Mouse (Mus musculus): ENCODE results near the gene Otulin. TPM values are rescaled to one million over a fixed set of nuclear protein-coding genes. Genes with fewer than 3 reads are reported as not detected.

The Otulin gene
- total RNA-seq, 2 experiments from 2014 or later = 22.8 to 28.6 TPM

GRCm38 (mm10) chr15:27497300-27497997 is 133.0 kb downstream of the Otulin start:
- intact Hi-C loops (cut with DNase I) = no loop called here
- DNase-seq (ENCODE audit: extremely low spot score in 1 of 2, low spot score in 2 of 2) = no peak

DNA sequence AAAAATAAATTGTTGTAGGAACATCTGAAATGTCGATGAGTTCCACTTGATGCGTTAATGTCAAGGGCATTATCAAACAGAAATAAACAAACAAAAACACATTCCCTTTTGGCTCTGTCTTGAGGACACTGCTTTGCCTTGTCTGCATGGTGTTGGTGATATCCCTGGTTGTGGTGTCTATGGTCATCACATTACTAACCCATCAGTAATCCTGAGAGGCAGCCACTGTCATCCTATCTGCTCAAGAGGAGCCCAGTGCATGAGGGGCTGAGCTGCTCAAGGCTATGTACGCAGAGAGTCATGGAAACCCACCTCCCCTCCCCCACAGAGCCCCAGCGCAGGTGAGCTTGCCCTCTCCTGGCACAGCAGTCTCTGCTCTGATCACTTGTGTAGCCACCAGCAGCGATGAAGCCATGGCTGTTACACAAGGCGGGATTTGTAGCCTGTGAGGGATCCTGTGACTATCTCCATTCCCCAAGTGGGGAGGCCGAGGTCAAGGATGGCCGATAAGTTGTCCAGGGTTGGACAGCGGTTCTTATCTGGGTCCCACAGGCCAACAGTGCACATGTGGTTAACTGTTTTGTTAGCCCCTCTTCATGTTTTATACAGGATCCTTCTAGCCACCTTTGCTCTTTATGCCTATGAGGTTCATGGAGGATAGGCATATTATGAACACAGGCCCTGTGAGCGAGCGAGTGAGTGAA is 133.7 kb downstream of the Otulin start:
- no peak for DNase-seq (ENCODE audit: extremely low spot score in 1 of 2, low spot score in 2 of 2)

DNA sequence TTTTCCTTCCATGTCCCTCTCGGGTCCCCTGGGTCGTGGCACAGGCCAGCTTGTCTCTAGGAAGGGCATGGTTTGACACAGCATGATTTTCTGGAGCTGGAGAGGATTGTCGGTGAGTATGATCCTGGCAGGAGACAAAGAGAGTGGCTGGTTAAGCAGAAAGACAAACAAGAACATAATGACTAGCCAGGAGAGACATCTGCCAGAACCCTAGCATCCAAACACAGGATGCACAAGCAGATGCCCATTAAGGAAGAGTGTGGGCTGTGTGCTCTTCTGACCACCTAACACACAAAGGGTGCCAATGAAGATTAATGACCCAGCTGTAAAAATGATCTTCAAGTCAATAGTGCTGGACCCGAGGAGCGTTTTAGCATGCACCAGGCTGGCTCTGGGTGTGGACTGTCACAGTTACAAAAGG is 134.5 kb downstream of the Otulin start:
- no peak for DNase-seq (ENCODE audit: extremely low spot score in 1 of 2, low spot score in 2 of 2)

More for the DNA sequence above, 133.7 kb downstream of the Otulin start:
- intact Hi-C loops (cut with DNase I) = no loop called here

DNA sequence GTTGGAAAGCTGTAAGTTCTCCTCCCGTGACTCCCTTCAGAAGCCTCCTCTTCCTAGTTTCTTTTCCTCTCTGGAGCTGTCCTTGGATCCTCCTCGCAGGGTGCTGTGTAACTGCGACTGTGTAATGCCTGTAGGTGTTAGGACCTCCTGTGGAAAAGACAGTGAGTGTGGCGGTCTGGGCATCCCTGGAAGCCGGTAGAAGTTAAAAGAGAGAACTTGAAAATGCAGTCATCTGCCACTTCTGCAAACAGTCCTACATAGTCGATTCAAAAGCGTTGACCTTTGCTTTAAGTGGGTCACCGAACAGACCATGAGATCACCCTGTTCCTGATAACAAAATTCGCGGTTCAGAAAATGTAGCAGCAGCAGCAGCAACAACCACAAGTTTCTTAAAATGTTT is 137.0 kb downstream of the Otulin start:
- intact Hi-C loops (cut with DNase I) = no loop called here
- no peak for DNase-seq (ENCODE audit: extremely low spot score in 1 of 2, low spot score in 2 of 2)

More for the DNA sequence above, 134.5 kb downstream of the Otulin start:
- intact Hi-C loops (cut with DNase I) = no loop called here

DNA sequence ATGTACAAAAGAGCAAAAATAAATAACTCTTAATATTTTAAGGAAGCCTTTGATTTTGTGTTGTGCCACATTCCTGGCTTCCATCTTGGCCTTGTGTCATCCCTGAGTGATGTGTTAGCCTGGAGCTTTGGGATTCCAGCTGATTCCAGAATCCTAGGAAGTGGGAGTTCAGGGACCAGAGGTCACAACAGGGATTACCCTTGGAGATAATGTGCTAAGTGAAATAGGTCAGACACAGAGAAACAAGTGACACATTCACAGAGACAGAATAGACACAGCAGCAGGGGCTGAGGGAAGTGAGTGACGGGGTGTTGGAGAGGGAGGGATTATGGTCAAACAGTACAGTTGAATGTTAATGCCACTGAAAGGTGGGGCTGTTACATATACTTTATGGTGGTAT is 137.8 kb downstream of the Otulin start:
- intact Hi-C loops (cut with DNase I) = no loop called here
- no peak for DNase-seq (ENCODE audit: extremely low spot score in 1 of 2, low spot score in 2 of 2)

Small RNA genes lying within 50 kb of the gene (microRNA-seq; reads per million reads assigned to microRNA genes)
- 6.3 reads per million, percentile 23 among the genes with 10 or more reads in this experiment for gene Mir7117

Other genes with a start within 250 kb of the Otulin start
- 100 to 1,000 TPM; 165 to 172 TPM for gene Ank, start 164.0 kb downstream of the Otulin start, total RNA-seq (2021)
- gene Otulinl, start 50.9 kb upstream of the Otulin start, total RNA-seq (2021) = 10 to 100 TPM; 26.2 to 26.5 TPM

Measured in left cerebral cortex, postnatal 10 days (tissue).